Mouse (Mus musculus): Measurements from ENCODE around the gene Ccnyl1.
A peak's percentile ranks its signal among the peaks of the same experiment; 100 is the strongest.
"Not testable (repeated sequence)": the region's sequence is repeated elsewhere in the genome, so short reads cannot be mapped to it uniquely, and the experiment has no call there.

Ccnyl1 gene

GRCm38 (mm10) chr1:64690213-64691013 lies at the start of gene Ccnyl1:
TSS of gene Ccnyl1 (plus strand) at chr1:64690455.
- DNase-seq = peak; percentile 98 to 100

DNA sequence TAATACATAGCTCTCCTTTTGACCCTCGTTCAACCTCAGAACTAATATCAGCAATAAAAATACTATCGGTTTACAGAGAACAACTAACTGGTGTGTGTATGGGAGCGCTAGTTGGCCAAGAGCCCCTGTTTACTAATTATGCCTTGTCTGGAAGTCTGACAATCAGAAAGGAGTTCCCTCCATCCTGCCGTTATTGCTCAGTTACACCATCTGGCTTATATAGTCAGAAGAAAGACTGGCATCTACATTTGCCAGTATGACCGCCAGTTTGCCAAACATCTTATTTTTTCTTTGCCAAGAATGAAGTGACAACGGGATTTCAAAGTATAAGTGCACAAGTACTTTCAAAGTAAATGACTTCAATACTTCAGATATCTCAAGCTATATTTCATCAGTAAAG lies 49.2 kb upstream of the Ccnyl1 start:
- no peak for DNase-seq

DNA sequence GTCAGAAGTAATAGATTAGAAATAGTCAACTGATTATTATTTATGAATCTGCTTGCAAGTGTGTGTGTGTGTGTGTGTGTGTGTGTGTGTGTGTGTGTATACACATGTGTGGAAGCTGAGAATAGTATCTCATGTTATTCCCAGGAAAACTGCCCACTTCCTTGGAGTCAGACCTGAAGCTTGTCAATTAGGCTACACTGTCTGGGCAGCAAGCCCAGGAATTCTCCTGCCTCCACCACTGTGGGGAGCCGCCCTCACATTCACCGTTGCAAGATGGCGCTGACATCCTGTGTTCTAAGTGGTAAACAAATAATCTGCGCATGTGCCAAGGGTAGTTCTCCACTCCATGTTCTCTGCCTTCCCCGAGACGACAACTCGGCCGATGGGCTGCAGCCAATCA lies 47.7 kb upstream of the Ccnyl1 start:
- DNase-seq = not testable (repeated sequence)

DNA sequence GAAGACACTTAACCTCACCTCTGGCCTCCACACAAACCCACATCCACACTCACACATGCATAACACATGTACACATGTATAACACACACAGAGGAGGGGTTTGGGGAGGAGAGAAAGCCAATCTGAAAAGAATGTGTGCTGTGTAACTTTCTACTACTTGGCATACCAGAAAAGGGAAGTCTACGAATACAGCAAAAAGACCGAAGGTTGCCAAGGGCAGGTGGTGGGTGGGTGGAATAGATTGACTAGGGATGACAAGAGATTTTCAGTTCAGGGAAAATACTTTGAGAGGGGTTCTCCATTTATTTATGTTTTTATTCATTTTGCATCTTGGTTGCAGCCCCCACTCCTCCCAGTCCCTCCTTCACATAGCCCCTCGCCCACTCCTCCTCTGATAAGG lies 45.7 kb upstream of the Ccnyl1 start:
- DNase-seq = no peak

GRCm38 (mm10) chr1:64649362-64650124 lies 40.7 kb upstream of the Ccnyl1 start:
- no peak for DNase-seq

DNA sequence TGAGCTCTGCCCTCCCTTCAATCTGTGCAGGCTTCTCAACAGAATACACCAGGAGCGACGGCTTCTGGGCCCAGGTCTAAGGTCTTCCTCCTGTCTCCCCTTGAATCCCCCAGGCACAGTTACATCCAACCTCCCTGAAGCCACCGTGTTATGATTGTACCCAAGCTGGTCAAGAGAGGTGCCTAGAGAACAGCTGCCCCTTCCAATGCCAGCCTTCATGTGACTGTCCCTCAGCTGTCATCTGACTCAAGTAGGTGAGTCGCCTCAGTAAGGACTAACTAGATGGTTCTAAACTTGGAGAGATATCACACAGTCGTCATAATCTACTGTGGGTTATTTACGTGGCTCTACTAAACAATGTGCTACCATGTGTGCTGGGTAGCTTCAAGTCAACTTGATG lies 36.6 kb upstream of the Ccnyl1 start:
- no peak for DNase-seq

GRCm38 (mm10) chr1:64655415-64655814 lies 34.8 kb upstream of the Ccnyl1 start:
- no peak for DNase-seq

DNA sequence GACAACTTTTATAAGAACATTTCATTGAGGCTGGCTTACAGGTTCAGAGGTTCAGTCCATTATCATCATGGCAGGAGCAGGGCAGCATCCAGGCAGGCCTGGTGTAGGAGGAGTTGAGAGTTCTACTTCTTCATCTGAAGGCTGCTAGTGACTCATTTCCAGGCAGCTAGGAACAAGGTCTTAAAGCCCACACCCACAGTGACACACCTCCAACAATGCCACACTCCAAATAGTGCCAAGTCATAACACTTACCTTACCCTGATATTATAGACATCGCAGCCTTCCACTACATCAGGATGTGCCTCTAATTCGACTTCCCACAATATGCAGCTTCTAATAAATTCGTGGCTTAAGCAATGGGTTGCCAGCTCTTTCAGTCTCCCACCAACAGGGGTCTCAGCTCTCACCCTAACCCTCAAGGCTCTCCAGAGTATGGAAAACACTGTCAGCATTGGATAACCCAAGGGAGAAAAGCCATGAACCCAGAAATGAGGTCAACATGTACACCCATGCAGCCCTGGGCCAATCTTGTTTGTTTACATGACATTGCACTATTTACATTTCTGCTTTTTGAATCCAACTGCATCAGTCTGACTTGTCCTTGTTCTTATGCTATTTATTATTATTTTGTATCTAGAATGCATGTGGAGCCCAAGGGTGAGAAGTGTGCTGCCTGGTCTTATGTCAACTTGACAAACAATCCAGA lies 33.7 kb upstream of the Ccnyl1 start:
- no peak for DNase-seq

- DNase-seq = peak in 1 of 2 experiments; percentile 4
Observed at GRCm38 (mm10) chr1:64658876-64659275, 31.4 kb upstream of the Ccnyl1 start.

DNA sequence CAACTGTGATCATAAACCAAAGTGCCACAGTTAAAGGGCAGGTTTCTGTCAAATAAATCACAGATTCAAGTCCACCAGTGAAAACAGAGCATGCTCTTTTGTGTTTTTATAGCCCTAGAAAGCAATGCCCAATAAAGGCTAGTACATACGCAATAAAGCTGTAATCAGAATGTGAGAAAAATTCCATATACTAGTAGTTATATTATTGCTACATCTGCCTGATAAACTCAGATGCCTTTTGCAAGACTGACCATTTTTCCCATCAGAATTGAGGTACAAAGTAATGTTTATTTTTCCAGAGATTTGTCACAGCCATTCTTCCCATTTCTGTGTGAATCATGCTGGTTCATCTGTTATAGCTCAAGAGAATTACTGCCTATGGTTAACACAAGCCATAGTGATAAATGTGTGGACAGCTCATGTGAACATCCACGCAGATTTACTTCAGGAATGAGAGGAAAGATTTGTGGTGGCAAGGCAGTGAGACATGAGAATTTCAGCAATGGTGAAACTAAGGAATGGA lies 23.1 kb upstream of the Ccnyl1 start:
- DNase-seq = no peak

DNA sequence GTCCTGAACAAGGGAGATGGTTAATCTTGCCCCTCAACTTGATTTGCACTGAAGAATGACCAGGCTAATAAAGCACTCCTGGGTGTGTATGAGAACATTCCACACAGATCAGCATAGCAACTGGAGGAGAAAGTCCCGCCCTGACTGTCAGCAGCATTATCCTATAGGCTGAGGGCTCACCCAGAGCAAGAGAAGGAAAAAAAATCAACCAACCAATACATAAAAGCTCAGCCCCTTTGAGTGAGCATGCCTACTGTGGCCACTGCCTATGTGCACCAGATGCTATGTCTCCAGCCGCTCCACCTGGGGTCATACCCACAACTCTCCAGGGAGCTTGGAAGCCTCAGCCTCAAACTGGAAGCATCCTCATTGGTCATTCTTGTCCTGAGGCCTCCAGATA lies 20.8 kb upstream of the Ccnyl1 start:
- DNase-seq = no peak

DNA sequence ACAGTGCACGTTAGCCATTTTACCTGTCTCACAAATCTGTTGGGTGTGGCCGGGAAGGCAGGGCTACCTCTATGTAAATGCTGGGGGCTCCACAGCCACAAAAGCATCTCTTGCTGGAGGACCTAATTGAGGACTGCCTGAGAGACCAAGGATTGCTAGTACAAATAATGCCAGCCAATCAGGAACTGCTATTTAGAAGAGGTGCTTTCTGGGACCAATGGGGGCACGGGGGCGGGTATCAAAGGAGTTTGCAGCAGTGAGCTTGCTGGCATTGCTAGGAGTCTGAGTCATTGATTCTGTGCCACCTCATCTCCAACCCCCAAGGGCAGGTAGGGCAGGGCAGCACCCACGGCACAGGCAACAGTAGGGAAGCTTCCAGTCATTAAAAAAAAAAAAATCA lies 16.3 kb upstream of the Ccnyl1 start:
- DNase-seq = no peak

GRCm38 (mm10) chr1:64676060-64676839 lies 14.0 kb upstream of the Ccnyl1 start:
- DNase-seq = no peak

DNA sequence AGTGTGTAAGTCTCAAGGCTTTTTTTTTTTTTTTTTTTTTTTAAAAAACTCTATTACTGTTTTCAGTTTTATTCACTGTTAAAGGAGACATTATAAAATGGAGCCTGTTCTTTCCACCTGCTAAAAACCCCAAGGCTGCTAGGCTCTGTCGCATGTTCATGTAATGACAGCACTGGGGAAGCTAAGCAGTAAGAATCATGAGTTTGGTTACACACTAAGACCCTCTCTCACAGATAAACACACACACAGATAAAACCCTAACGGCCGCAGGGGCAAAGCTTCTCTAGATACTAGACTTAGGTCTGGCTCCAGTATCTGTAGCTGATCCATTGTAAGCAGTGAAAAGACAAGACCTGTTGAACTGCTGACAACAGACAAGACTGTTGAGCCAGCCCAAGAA lies 8.8 kb upstream of the Ccnyl1 start:
- DNase-seq = no peak

DNA sequence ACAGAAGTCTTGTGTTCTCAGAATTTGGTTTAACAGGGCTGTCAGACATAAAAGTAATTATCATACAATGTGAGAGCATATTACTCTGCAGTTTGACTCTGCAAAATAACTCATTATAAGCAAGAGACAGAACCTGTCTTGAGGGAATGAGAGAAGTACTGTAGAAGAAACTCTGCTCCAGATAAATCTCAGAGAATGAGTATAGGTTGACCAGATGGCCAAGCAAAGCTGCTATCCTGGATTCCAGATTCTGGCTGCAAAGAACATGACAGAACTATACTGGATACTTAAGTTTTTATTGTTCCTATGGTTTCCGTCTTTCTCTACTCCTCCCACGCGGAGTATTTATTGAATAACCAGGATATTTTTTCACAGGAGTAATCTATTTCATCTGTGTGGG lies 7.2 kb upstream of the Ccnyl1 start:
- DNase-seq = no peak

DNA sequence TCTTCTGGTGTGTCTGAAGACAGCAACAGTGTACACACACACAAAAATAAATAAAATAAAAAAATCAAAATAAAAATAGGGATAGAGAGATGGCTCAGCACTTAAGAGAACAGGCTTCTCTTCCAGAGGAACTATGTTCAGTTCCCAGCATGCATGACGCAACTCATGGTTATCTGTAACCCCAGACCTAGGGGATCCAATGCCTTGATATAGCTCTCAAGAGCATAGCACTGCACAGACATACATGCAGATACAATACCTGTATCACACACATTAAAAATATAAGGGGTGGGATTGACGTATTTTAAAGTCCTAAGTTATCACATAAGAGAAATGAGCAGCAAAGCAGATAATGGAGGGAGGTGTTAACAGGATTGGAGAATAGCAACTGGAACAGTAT lies 5.8 kb upstream of the Ccnyl1 start:
- no peak for DNase-seq

DNA sequence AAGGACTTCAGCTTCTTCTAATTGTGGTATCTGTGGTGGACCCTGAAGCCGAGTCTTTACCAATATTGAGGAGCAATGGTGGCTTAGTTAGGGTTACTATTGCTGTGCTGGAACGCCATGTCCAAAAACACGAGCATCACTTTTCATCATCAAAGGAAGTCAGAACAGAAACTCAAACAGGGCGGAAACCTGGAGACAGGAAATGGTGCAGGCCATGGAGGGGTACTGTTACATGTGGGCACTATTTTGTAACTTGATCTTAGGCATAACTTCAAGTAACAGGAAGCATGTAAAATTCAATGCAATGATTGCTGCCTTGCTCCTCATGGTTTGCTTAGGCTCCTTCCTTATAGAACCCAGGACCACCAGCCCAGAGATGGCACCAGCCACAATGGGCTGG lies 2.2 kb upstream of the Ccnyl1 start:
- no peak for DNase-seq

GRCm38 (mm10) chr1:64689561-64690212 lies 568 bp upstream of the Ccnyl1 start:
- DNase-seq = peak; percentile 4 to 34

- DNase-seq = peak; percentile 46 to 74
Observed at GRCm38 (mm10) chr1:64691121-64691551, 881 bp downstream of the Ccnyl1 start.

DNA sequence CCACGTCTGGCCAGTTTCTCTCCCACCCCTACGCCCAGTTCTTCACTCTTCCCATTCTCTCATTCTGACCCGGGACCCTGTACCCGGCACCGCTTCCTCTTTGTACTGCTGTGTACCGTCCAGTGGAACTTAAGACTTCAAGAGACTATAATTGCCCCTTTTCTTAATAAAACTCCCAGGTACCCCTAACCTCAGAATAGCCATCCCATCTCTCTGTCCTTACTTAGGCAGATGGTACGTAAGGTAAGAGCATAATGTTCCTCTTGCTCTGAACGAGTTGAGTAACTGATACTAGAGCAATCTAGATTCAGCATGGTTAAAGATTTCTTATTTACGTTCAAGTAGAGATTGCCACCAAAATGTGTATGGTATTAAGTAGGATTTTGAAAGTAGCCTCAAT lies 1.3 kb downstream of the Ccnyl1 start:
- DNase-seq = no peak

DNA sequence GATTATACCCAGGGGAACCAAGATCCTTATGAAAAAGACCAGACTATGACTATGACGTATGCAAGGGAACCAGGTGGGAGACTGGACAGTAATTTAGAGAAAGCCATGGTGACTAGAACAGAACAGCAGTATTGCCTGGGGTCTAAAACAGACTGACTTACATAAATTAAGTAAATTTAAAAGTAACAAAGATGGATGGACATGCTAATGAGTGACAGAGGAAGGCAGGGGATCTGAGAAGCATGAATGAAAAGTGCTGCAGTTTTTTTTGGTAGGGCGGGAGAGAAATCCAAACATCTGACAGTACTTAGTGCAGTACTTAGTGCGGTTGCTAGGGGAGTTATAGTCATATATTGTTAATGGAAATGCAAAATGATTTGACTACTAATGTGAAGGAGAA lies 4.9 kb downstream of the Ccnyl1 start:
- no peak for DNase-seq

- DNase-seq = peak; percentile 33 to 61
Observed at GRCm38 (mm10) chr1:64701780-64702179, 11.5 kb downstream of the Ccnyl1 start.

Measured in kidney, postnatal 25 days (tissue).